Mouse (Mus musculus) kidney, adult 9 months (tissue): ENCODE data around the gene Uty.
A peak's percentile ranks its signal among the peaks of the same experiment; 100 is the strongest.

ENCODE experiments used
- DNase-seq: peaks from one replicate; pipeline ENCODE4 v3.0.0; 2022

Gene Uty

DNA sequence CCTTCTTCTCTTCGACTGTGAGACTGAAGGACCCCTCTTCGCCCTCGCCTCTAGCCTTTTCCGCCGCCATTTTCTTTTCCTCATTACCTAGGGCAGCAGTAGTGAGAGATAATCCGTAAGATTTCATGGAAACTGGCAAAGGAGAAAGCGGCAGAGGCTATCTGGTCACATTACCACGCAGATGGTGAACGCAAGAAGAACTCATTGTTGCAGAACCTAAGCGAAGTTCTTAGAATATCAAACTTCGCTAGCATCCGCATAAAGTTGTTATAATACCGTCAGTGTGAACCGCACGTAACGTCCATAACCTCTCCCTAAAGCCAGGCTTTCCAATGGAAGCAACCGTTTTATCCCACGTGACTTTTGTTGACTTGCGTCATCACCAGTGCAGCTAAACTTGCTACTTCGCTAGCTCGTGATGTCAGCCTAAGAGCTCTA is at the start of gene Uty:
Gene Uty (minus strand): TSS at position 334 of the 438 bp plus-strand sequence.
- peak; percentile 88 for DNase-seq

DNA sequence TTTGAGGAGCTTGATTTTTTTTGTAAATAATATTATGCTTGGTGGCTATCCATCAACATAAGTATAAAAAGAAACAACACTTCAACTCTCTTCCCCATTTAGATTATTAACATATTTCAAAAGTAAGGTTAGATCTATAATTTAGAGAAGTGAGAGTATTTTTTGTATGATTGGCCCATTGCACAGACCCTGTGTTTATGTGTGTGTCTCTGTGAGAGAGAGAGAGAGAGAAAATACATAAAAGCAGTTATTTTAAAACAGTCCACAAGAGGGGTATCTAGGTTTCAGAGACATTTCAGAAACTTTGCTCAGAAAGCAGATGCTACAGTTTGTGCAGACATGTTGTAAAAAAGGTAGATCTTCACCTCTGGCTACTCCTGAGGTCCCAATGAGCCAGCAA is 48.1 kb upstream of the Uty start:
- no peak for DNase-seq

DNA sequence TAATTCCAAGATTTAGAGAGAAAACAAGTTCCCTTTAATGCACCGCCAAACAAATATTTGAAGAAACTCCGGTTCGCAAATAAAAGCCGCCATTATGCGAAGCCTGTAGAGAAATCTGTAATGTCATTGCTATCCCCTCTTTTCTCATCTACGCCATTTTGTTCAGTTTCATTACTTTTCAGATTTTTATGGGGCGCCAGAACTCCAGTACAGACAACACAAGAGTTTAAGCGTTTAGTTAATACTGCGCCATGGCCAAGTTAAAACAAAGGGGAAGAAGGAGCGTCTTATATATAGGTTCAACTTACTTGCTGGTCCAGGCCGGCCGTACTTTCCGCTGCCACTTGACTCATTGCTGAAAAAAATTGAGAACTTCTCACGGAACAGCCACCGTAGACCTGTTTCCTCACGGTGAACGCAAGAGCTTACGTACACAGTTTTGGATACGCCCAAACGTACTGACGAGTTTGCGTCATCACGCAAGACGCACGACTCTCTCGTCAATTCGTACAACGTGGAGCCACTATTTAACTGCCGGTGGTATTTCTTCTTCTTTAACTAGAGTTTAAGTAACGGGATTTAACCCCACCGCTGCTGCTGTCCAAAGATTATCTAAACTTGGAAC is 40.7 kb upstream of the Uty start, which contains the start of gene Ddx3y:
Gene Ddx3y (minus strand): TSS at position 459 of the 625 bp plus-strand sequence.
- DNase-seq, result peak; percentile 84

DNA sequence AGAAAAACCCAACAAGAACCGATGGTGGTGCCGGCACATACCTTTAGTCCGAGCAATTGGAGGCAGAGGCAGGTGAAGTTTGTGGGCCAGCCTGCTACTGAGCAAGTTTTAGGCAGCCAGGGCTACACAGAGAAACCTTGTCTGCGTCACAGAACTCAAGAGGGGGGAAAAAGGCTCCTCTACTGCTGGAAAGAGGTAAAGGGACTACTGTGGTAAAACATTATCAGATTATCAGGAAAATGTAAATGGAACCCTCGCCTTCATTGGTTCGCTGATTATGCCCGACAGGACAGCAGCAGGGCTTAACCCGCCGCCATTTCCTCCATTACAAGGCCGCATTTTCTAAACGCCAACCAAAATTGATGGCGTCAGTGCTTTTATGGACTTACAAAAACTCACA is 40.2 kb upstream of the Uty start:
- DNase-seq, result peak; percentile 60

DNA sequence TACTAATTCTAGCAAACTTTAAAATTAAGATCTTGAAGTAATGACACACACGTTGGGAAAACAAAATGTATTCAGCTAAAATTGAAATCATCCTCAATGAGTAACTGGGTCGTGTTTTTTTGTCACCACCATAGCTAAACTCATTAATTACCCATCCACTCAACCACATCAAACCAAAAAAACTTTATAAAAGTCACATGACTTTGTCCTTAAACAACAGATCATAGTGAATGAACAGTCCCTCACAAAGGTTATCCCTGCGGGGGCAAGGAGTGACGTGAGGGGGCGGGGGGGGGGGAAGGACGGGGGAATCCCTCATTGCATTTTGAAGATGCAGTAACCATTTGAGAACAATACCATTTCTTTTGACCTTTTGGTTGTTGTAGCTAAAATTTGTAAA is 558 bp upstream of the Uty start:
- no peak for DNase-seq

DNA sequence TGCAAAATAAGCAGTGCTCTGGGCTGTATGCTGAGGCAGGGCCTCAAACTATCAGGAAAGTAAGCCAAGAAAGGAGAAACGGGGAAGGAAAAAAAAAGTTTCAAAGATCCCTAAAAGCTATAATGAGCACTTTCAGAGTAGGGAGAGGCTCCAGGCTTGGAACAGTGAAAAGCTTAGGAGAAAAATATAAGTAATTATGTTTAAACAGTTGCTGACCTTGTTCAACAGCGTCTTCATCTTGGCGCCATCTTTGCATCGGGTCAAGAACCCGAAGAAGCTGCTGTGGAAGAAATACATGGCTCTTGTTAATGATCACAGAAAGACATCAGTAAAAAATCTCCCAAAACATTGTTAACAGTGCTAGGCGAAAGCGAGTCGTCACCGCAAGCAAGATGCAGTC is 619 bp downstream of the Uty start:
- peak; percentile 30 for DNase-seq

DNA sequence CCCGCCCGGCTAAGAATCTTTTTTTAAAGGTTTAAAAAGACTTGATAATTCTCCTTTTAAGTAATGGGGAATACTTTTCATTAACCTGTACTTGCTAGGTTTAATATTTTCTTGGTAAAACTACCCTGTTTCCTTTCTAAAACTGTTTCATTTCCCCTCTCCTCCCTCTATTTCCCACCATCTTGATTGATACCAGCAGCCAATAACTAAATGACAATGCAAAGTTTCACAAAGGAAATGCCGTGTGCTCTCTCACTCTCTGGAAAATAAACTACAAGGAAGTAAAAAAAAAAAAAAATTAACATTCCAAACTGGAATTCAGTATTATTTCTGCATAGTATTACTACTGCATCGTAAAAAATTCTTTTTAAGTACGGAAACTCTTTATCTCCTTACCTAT is 1.1 kb downstream of the Uty start:
- DNase-seq, result no peak

DNA sequence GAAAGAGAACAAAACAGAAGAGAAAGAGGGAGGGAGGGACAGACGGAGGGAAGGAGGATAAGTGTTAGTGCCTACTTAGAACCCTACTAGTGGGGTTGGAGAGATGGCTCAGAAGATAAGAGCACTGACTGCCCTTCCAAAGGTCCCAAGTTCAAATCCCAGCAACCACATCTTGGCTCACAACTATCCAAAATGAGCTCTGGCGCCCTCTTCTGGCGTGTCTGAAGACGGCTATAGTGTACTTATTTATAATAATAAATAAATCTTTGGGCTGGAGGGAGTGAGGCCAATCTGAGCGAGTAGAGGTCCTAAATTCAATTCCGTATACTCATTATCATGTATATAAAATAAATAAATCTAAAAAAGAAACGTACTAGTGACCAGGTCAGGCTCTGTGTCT is 25.6 kb downstream of the Uty start:
- no peak for DNase-seq

DNA sequence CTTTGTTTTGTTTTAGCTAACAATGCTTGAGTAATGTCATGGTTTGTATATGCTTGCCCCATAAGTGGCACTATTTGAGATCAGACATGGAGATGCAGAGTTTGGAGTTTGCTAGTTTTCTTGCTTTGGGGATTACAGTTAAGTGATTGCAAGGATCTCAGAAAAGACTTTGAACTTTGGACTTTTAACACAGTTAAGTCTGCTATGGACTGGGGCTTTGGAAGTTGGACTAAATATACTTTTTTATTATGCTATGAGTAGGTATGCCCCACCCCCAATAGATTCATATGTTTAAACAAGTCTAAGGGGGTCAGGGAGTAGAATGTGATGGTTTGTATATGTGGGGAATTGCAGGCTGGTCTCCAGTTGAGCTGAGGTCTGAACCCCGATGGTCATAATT is 67.1 kb downstream of the Uty start:
- DNase-seq, result peak; percentile 6

DNA sequence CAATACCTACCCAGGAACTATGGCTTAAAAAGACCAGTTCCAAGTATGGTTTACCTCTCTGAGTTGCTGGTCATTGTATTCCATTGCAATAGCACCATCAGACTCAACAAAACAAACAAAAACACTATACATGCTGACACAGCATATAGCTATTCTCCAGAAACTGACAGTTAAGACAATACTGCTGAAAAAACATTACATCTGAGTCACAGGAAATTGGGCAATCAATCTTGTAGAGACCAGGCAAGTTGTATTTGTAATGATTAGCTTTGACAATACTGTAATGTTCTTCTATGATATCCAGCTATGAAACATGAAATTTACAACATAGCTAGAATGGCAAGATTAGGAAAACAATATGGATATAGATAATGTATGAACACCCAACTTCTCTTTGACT is 82.5 kb downstream of the Uty start:
- DNase-seq, result no peak

DNA sequence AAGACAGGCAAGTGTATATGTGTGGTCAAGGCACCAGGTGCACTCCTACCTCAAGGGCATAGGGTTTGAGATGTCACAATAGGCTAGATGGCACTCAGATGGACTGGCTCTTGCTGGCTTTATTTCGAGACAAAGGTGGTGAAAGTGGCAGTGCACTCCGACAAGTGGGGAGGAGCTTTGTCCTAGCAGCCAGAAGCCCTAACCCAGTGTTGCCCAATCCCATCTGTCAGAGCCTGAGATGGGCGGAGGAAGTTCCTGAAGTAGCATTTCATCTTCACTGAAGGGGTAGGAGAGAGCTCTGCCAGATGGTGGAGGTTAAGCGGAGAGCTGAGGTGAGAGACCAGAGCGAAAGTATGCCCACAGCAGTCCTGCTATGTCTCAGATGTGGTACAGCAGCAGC is 129.4 kb downstream of the Uty start:
- no peak for DNase-seq

DNA sequence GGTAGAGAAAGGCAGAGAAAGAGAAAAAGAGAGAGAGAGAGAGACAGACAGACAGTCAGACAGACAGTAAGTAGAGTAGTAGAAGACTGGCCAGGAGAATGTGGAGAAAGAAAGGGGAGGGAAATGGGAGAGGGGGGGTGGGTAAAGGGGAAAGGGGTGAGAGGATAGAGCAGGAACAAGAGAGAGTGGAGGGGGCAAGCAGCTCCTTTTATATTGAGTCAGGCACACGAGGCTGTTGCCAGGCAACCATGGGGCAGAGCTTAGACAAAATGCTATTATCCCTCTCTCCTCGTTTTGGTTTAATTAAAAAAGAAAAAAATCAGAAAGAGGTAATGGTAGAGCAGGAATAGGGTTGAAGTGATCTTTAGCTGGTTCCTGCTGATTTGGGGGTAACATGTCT is 131.5 kb downstream of the Uty start:
- no peak for DNase-seq
